Mouse (Mus musculus) left cerebral cortex, postnatal 10 days (tissue): ENCODE results near the gene Dgat2. TPM values are rescaled to one million over a fixed set of nuclear protein-coding genes. Genes with fewer than 3 reads are reported as not detected.

Experiments
- DNase-seq, 2 experiments: peaks; one replicate each; pipeline ENCODE4 v3.0.0; 2021 to 2022; ENCODE audit warnings: low spot score in 2 of 2, mixed read lengths in 1 of 2; ENCODE audit errors: extremely low spot score in 1 of 2
- intact Hi-C: fragments of 180-260 bp; cut with DNase I; formaldehyde crosslinking; loops from one replicate; pipeline ENCODE4 v1.15.1; 2025
- total RNA-seq, 2 experiments: library from RNA; stranded (reverse); gene quantifications; 2 replicates each; pipeline ENCODE4 v1.2.3; 2021

Dgat2 gene
- 10 to 100 TPM; 91.8 to 94.0 TPM for total RNA-seq

GRCm38 (mm10) chr7:99182432-99183172 lies at the start of gene Dgat2:
Gene Dgat2 (minus strand): TSS chr7:99182719.
- peak; percentile 84 to 92 for DNase-seq

GRCm38 (mm10) chr7:99230061-99230747 lies 47.7 kb upstream of the Dgat2 start:
- no peak for DNase-seq
- intact Hi-C loops: no loop called here

More at GRCm38 (mm10) chr7:99182432-99183172, at the start of gene Dgat2:
- intact Hi-C loops: no loop called here

GRCm38 (mm10) chr7:99229411-99229810 lies 46.9 kb upstream of the Dgat2 start:
- intact Hi-C loops: no loop called here
- no peak for DNase-seq

GRCm38 (mm10) chr7:99228825-99229224 lies 46.3 kb upstream of the Dgat2 start:
- intact Hi-C loops: no loop called here
- no peak for DNase-seq

GRCm38 (mm10) chr7:99227267-99227666 lies 44.7 kb upstream of the Dgat2 start:
- intact Hi-C loops: no loop called here
- no peak for DNase-seq

GRCm38 (mm10) chr7:99226662-99227061 lies 44.1 kb upstream of the Dgat2 start:
- no peak for DNase-seq
- intact Hi-C loops: no loop called here

GRCm38 (mm10) chr7:99225421-99225820 lies 42.9 kb upstream of the Dgat2 start:
- no peak for DNase-seq
- intact Hi-C loops: no loop called here

GRCm38 (mm10) chr7:99224648-99225190 lies 42.2 kb upstream of the Dgat2 start:
- intact Hi-C loops: no loop called here
- DNase-seq: no peak

- no peak for DNase-seq
- intact Hi-C loops: no loop called here
These were observed 41.7 kb upstream of the Dgat2 start for GRCm38 (mm10) chr7:99224225-99224624.

GRCm38 (mm10) chr7:99217338-99218074 lies 35.0 kb upstream of the Dgat2 start:
- peak; percentile 38 to 55 for DNase-seq
- intact Hi-C loops: no loop called here

GRCm38 (mm10) chr7:99215347-99215855 lies 32.9 kb upstream of the Dgat2 start:
- intact Hi-C loops: no loop called here

GRCm38 (mm10) chr7:99214621-99215185 lies 32.2 kb upstream of the Dgat2 start:
- no peak for DNase-seq
- intact Hi-C loops: no loop called here

More at GRCm38 (mm10) chr7:99215347-99215855, 32.9 kb upstream of the Dgat2 start:
- no peak for DNase-seq

- no peak for DNase-seq
- intact Hi-C loops: no loop called here
These were observed 31.2 kb upstream of the Dgat2 start for GRCm38 (mm10) chr7:99213686-99214085.

GRCm38 (mm10) chr7:99213056-99213455 lies 30.5 kb upstream of the Dgat2 start:
- intact Hi-C loops: no loop called here
- DNase-seq: no peak

- intact Hi-C loops: no loop called here
- no peak for DNase-seq
These were observed 26.2 kb upstream of the Dgat2 start for GRCm38 (mm10) chr7:99208704-99209103.

- DNase-seq: no peak
- intact Hi-C loops: no loop called here
These were observed 23.8 kb upstream of the Dgat2 start for GRCm38 (mm10) chr7:99206364-99206763.

GRCm38 (mm10) chr7:99202163-99202562 lies 19.6 kb upstream of the Dgat2 start:
- no peak for DNase-seq
- intact Hi-C loops: no loop called here

- no peak for DNase-seq
- intact Hi-C loops: no loop called here
These were observed 17.8 kb upstream of the Dgat2 start for GRCm38 (mm10) chr7:99200290-99200689.
